Mouse (Mus musculus): ENCODE measurements around the gene Gpr4. TPM values are rescaled to one million over a fixed set of nuclear protein-coding genes. Genes with fewer than 3 reads are reported as not detected.

Gene Gpr4
- total and polyA plus RNA-seq, 2 experiments from 2014 or later: 3.6 to 10.6 TPM

DNA sequence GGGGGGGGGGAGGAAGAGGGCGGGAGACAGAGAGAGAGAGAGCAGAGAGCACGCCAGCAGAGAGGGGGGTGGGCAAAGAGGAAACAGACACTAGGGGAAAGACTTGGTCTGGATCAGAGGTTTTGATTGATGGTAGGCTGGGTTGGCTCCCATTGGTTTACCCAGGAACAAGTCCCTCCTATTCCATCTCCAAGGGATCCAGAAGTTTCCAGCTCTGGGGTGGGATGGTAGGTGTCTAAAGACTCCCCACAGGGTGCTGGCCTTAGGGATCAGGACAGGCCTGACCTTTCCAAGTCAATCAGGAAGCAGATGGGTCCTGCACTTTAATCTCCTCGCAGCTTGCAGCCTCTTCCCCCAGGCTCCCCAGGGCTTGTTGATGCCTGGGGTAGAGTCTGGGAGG lies 5.6 kb downstream of the Gpr4 start:
- no peaks in the 10 kb centered on the region for H3K4me1 ChIP-seq (ENCODE audit: control insufficient read depth, insufficient read depth)
- TF ChIP-seq CTCF (IDR thresholded peaks at IDR 0.05; ENCODE audit: low read depth) (no peak), EP300 (IDR thresholded peaks at IDR 0.05; ENCODE audit: low read depth) (0 out of 2 replicates have a peak, but pooled peaks have one; percentile 37)
- H3K27ac ChIP-seq (ENCODE audit: low read depth): no peak overlapping the region
- 0 out of 2 replicates have a peak, but pooled peaks cover 4% of the 10 kb centered on the region for H3K36me3 ChIP-seq (replicated peaks; ENCODE audit: control insufficient read depth, insufficient read depth, low read length)
- H3K4me2 ChIP-seq (ENCODE audit: low read depth, low read length): no peak overlapping the region
- DNase-seq (ENCODE audit: low spot score) (peak; percentile 36), ATAC-seq (ENCODE audit: insufficient read depth, low read depth) (peak; percentile 47)
- H3K4me3 ChIP-seq (ENCODE audit: low read depth, low read length): no peak overlapping the region
- 0 out of 2 replicates have a peak, but pooled peaks cover 3% of the 10 kb centered on the region for H3K27me3 ChIP-seq (ENCODE audit: control insufficient read depth, insufficient read depth, low read length)
- no peak overlapping the region for H3K9ac ChIP-seq (replicated peaks; ENCODE audit: low read depth, low read length)
- H3K9me3 ChIP-seq (replicated peaks; ENCODE audit: control insufficient read depth, low read length): no peaks in the 10 kb centered on the region
- 0% methylated on average over 3 of the region's 3 CpGs for WGBS

DNA sequence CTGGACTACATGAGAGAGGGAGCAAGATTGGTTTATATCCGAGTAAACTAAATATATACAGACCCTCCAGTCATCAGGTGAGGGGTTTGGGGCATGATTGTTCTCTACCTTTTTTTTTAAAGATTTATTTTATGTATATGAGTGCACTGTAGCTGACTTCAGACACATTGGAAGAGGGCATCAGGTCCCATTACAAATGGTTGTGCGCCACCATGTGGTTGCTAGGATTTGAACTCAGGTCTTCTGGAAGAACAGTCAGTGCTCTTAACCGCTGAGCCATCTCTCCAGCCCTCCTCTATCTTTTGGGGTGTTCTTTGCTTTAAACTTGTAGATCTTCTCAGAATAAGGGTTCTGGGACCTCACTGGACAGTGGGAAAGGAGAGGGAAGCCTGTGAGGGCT lies 7.7 kb downstream of the Gpr4 start:
- no peak for TF ChIP-seq CTCF (IDR thresholded peaks at IDR 0.05; ENCODE audit: low read depth)
- TF ChIP-seq EP300 (IDR thresholded peaks at IDR 0.05; ENCODE audit: low read depth): no peak
- Histone ChIP-seq H3K9ac (replicated peaks; ENCODE audit: low read depth, low read length) (no peak overlapping the region), H3K4me3 (ENCODE audit: low read depth, low read length) (no peak overlapping the region), H3K4me2 (ENCODE audit: low read depth, low read length) (no peak overlapping the region), H3K27me3 (ENCODE audit: control insufficient read depth, insufficient read depth, low read length) (0 out of 2 replicates have a peak, but pooled peaks cover 3% of the 10 kb centered on the region), H3K4me1 (ENCODE audit: control insufficient read depth, insufficient read depth) (no peaks in the 10 kb centered on the region), H3K27ac (ENCODE audit: low read depth) (no peak overlapping the region), H3K36me3 (replicated peaks; ENCODE audit: control insufficient read depth, insufficient read depth, low read length) (peaks cover 11% of the 10 kb centered on the region; the same call in 1 of the 2 replicates), H3K9me3 (replicated peaks; ENCODE audit: control insufficient read depth, low read length) (no peaks in the 10 kb centered on the region)
- DNase-seq (ENCODE audit: low spot score) (no peak), ATAC-seq (ENCODE audit: insufficient read depth, low read depth) (no peak)
- 65% methylated on average over 3 of the region's 3 CpGs for WGBS

DNA sequence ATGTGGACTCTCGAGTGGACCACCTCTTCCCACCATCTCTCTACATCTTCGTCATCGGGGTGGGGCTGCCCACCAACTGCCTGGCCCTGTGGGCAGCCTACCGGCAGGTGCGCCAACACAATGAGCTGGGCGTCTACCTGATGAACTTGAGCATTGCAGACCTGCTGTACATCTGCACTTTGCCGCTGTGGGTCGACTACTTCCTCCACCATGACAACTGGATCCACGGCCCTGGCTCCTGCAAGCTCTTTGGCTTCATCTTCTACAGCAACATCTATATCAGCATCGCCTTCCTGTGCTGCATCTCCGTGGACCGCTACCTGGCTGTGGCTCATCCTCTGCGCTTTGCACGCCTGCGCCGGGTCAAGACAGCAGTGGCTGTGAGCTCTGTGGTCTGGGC lies 9.9 kb downstream of the Gpr4 start:
- DNase-seq (ENCODE audit: low spot score): no peak
- Histone ChIP-seq H3K9me3 (replicated peaks; ENCODE audit: control insufficient read depth, low read length) (no peaks in the 10 kb centered on the region), H3K4me2 (ENCODE audit: low read depth, low read length) (no peak overlapping the region), H3K9ac (replicated peaks; ENCODE audit: low read depth, low read length) (no peak overlapping the region), H3K27ac (ENCODE audit: low read depth) (no peak overlapping the region), H3K27me3 (ENCODE audit: control insufficient read depth, insufficient read depth, low read length) (no peaks in the 10 kb centered on the region), H3K4me1 (ENCODE audit: control insufficient read depth, insufficient read depth) (peaks cover 6% of the 10 kb centered on the region), H3K4me3 (ENCODE audit: low read depth, low read length) (no peak overlapping the region), H3K36me3 (replicated peaks; ENCODE audit: control insufficient read depth, insufficient read depth, low read length) (peaks cover 18% of the 10 kb centered on the region)
- 93% methylated on average over 16 of the region's 16 CpGs for WGBS
- TF ChIP-seq CTCF (IDR thresholded peaks at IDR 0.05; ENCODE audit: low read depth): no peak
- no peak for TF ChIP-seq EP300 (IDR thresholded peaks at IDR 0.05; ENCODE audit: low read depth)
- no peak for ATAC-seq (ENCODE audit: insufficient read depth, low read depth)

DNA sequence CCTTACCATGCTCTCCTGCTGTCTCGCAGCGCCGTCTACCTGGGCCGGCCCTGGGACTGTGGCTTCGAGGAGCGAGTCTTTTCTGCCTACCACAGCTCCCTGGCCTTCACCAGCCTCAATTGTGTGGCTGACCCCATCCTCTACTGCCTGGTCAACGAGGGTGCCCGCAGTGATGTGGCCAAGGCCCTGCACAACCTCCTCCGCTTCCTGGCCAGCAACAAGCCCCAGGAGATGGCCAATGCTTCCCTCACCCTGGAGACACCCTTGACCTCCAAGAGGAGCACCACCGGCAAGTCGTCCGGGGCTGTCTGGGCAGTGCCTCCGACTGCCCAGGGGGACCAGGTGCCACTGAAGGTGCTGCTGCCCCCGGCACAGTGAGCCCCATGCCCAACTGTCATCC lies 10.5 kb downstream of the Gpr4 start:
- DNase-seq (ENCODE audit: low spot score) (no peak), ATAC-seq (ENCODE audit: insufficient read depth, low read depth) (no peak)
- Histone ChIP-seq H3K4me2 (ENCODE audit: low read depth, low read length) (no peak overlapping the region), H3K4me3 (ENCODE audit: low read depth, low read length) (no peak overlapping the region), H3K27me3 (ENCODE audit: control insufficient read depth, insufficient read depth, low read length) (no peaks in the 10 kb centered on the region), H3K4me1 (ENCODE audit: control insufficient read depth, insufficient read depth) (peaks cover 6% of the 10 kb centered on the region), H3K27ac (ENCODE audit: low read depth) (no peak overlapping the region), H3K36me3 (replicated peaks; ENCODE audit: control insufficient read depth, insufficient read depth, low read length) (peaks cover 18% of the 10 kb centered on the region), H3K9ac (replicated peaks; ENCODE audit: low read depth, low read length) (no peak overlapping the region), H3K9me3 (replicated peaks; ENCODE audit: control insufficient read depth, low read length) (no peaks in the 10 kb centered on the region)
- 90% methylated on average over 14 of the region's 14 CpGs for WGBS
- TF ChIP-seq CTCF (IDR thresholded peaks at IDR 0.05; ENCODE audit: low read depth) (no peak), EP300 (IDR thresholded peaks at IDR 0.05; ENCODE audit: low read depth) (no peak)

DNA sequence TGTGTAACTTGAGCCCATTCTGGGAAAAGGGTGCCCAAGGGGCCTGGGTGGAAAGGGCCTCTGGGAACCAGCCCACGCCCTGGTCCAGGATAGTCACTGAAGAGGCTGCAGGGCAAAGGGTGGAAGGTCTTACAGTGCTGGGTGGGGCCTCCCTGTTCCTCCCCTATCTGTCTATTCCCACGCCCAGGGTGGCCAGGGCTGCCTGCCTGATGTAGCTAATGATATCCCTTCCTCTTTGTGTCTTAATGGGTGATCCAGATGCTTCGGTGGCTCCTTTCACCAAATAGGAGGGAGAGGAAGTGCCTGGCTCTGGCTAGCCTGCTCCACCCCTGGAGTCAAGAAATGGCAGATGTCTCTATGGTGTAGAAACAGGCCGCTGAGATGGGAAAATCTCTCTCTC lies 12.6 kb downstream of the Gpr4 start:
- Histone ChIP-seq H3K4me1 (ENCODE audit: control insufficient read depth, insufficient read depth) (peaks cover 13% of the 10 kb centered on the region), H3K27ac (ENCODE audit: low read depth) (no peak overlapping the region), H3K36me3 (replicated peaks; ENCODE audit: control insufficient read depth, insufficient read depth, low read length) (peaks cover 18% of the 10 kb centered on the region), H3K9me3 (replicated peaks; ENCODE audit: control insufficient read depth, low read length) (no peaks in the 10 kb centered on the region), H3K27me3 (ENCODE audit: control insufficient read depth, insufficient read depth, low read length) (no peaks in the 10 kb centered on the region), H3K4me3 (ENCODE audit: low read depth, low read length) (no peak overlapping the region), H3K9ac (replicated peaks; ENCODE audit: low read depth, low read length) (no peak overlapping the region), H3K4me2 (ENCODE audit: low read depth, low read length) (no peak overlapping the region)
- DNase-seq (ENCODE audit: low spot score) (no peak), ATAC-seq (ENCODE audit: insufficient read depth, low read depth) (no peak)
- WGBS: 70% methylated on average over 4 of the region's 4 CpGs
- TF ChIP-seq EP300 (IDR thresholded peaks at IDR 0.05; ENCODE audit: low read depth) (no peak), CTCF (IDR thresholded peaks at IDR 0.05; ENCODE audit: low read depth) (no peak)
